Mouse (Mus musculus): ENCODE measurements around the gene Has1. TPM values are rescaled to one million over a fixed set of nuclear protein-coding genes. Genes with fewer than 3 reads are reported as not detected.

Has1 gene
- polyA plus RNA-seq, 2 experiments: not detected

DNA sequence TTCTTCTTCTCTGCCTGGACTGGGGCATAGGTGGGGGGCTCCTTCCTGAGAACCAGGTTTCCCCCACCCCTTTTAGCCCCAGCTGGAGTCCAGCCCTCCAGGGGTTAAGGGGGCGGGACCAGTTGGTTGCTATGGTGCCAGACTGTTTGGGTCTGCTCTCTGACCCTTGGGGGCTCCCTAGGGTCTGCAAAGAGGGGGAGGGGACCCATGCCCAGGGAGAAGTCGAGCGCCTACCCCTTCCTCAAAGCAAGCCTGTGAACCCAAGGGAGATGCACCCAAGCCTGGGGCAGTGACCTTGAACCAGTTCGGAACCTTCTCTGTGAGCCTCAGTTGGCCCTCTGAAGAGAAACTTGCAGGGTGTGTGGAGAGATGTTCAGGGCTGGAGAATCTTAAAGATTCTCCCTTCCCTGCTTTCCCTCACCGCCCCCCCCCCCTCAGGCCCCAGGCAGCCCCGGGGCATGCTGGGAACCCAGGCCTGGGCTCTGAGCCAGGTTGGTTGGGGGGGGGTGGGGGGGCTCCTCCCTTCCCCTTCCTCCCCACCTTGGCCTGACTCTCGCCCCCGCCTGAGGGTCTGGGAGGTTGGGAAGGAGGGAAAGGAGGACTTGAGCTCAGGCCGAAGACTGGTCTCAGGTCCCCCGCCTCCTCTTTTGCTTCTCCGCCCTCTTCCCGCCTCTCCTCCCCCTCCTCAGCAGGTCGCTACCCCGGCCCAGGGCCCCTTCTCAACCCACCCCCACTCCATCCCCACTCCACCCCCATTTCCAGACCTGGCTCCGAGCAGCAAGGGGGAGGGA is 26.6 kb downstream of the Has1 start:
- no peak for DNase-seq (ENCODE audit: low read depth in 3 of 3, low spot score in 3 of 3)
- H3K4me3 ChIP-seq (ENCODE audit: insufficient read depth in 1 of 2, low read depth in 2 of 2, low read length in 2 of 2): peak overlapping the region; percentile 52 to 69
- 5% methylated on average over 12 of the region's 15 CpGs for WGBS (ENCODE audit: insufficient replicate concordance)
- H3K27ac ChIP-seq: no peak overlapping the region
- H3K27me3 ChIP-seq (ENCODE audit: control insufficient read depth, insufficient read depth, low read length): peaks cover 15% of the 10 kb centered on the region
- H3K36me3 ChIP-seq (replicated peaks; ENCODE audit: control insufficient read depth, insufficient read depth, low read depth): no peaks in the 10 kb centered on the region
- peak; percentile 11 for ATAC-seq (ENCODE audit: insufficient read depth)
- H3K4me2 ChIP-seq (ENCODE audit: low read depth): peak overlapping the region; percentile 51
- no peak overlapping the region; the same call in 1 of the 2 replicates for H3K9ac ChIP-seq (replicated peaks)
- H3K9me3 ChIP-seq (ENCODE audit: control insufficient read depth, low read length): no peaks in the 10 kb centered on the region
- TF ChIP-seq EP300 (IDR thresholded peaks at IDR 0.05; ENCODE audit: low read depth): no peak
- TF ChIP-seq CTCF (IDR thresholded peaks at IDR 0.05; ENCODE audit: low read depth): no peak
- peaks cover 0 to 3% of the 10 kb centered on the region in 2 experiments; a peak in 2 of 4 replicates for H3K4me1 ChIP-seq (replicated peaks; ENCODE audit: control insufficient read depth in 2 of 2, insufficient read depth in 2 of 2, low read length in 1 of 2)

DNA sequence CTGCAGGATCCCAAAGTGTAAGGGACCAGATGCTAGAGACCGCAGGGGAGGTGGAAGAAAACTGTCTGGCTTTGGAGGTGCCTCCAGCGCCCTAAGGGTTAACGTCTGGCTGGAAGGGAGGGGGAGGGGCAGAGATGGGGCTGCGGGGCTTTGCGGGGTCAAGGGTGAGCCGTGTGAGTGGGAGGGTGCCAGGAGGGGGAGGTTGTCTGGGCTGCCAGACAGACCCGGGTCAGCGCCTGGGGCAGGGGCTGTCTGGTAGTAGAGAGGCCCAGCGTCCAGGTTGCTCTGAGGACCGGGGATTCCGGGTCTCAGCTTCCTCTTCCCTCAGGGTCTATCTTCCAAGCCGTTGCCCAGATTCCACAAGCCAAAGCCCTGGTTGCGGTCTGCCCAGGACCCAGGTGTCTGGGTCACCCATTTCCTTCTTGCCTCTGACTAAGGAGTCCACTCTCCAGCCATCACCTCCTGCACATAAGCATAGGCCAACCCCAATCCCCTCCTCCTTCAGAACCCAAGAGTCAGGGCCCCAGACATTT is 27.3 kb downstream of the Has1 start:
- H3K36me3 ChIP-seq (replicated peaks; ENCODE audit: control insufficient read depth, insufficient read depth, low read depth): no peaks in the 10 kb centered on the region
- H3K9me3 ChIP-seq (ENCODE audit: control insufficient read depth, low read length): no peaks in the 10 kb centered on the region
- no peak for TF ChIP-seq EP300 (IDR thresholded peaks at IDR 0.05; ENCODE audit: low read depth)
- TF ChIP-seq CTCF (IDR thresholded peaks at IDR 0.05; ENCODE audit: low read depth): no peak
- H3K4me2 ChIP-seq (ENCODE audit: low read depth): peak overlapping the region; percentile 51
- no peak overlapping the region for H3K27ac ChIP-seq
- H3K27me3 ChIP-seq (ENCODE audit: control insufficient read depth, insufficient read depth, low read length): peaks cover 15% of the 10 kb centered on the region
- H3K4me1 ChIP-seq (replicated peaks; ENCODE audit: control insufficient read depth in 2 of 2, insufficient read depth in 2 of 2, low read length in 1 of 2): peaks cover 0 to 3% of the 10 kb centered on the region in 2 experiments; a peak in 2 of 4 replicates
- peak; percentile 61 for ATAC-seq (ENCODE audit: insufficient read depth)
- H3K4me3 ChIP-seq (ENCODE audit: insufficient read depth in 1 of 2, low read depth in 2 of 2, low read length in 2 of 2): peak overlapping the region; percentile 52 to 69
- no peak for DNase-seq (ENCODE audit: low read depth in 3 of 3, low spot score in 3 of 3)
- no peak overlapping the region for H3K9ac ChIP-seq (replicated peaks)
- WGBS (ENCODE audit: insufficient replicate concordance): 2% methylated on average over 13 of the region's 13 CpGs

DNA sequence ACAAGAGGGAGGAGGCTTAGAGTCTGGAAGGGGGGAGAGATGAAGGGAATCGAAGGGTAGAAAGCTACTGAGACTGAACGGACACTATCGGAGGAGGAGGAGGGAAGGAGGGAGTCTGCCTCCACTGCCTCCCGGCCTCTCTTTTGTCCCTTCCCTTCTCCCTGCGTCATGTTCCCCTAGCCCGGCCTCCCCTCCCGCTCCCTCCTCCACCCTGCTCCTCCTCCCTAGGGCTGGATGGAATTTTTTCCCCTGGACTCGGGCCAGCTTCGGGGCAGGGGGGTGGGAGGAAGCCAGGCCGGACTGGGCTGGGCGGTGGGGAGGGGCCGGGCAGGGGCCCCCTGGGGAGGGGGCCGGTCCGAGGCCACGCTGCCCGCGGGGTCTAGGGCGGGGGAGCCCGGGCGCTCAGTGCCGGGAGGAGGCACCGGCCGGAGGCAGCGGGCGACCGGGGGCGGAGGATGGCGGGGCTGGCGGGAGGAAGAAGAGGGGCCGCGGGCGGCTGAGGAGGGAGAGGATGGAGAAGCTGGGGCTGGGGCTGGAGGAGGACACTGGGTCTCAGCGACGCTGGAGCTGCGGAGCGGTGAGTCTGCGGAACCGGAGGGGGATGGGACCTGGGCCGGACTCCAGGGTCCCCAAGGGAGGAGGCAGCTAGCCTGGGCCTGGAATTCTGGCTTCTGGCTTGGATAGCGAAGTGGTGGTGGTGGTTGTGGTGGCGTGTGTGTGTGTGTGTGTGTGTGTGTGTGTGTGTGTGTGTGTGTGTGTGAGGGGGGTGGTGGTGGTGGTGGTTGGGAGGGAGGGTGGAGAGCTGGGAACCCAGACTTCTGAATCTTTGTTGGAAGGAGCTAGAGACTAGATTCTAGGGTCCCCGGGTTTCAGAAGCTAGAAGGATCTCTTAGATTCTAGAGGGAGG is 28.0 kb downstream of the Has1 start, which contains the start of gene Spaca6:
TSS of gene Spaca6 (plus strand) at position 408 of the 907 bp plus-strand sequence.
- DNase-seq (ENCODE audit: low read depth in 3 of 3, low spot score in 3 of 3) (peak in 1 of 3 experiments; percentile 19), ATAC-seq (ENCODE audit: insufficient read depth) (peak; percentile 74)
- H3K9me3 ChIP-seq (ENCODE audit: control insufficient read depth, low read length): no peaks in the 10 kb centered on the region
- peaks cover 0 to 3% of the 10 kb centered on the region in 2 experiments; a peak in 2 of 4 replicates for H3K4me1 ChIP-seq (replicated peaks; ENCODE audit: control insufficient read depth in 2 of 2, insufficient read depth in 2 of 2, low read length in 1 of 2)
- peak within 1 kb of the TSS; percentile 31 for H3K9ac ChIP-seq (replicated peaks)
- under 1% methylated on average over 40 of the region's 42 CpGs for WGBS (ENCODE audit: insufficient replicate concordance)
- no peak within 1 kb of the TSS for H3K27ac ChIP-seq
- peak within 1 kb of the TSS; percentile 52 to 69 for H3K4me3 ChIP-seq (ENCODE audit: insufficient read depth in 1 of 2, low read depth in 2 of 2, low read length in 2 of 2)
- peak within 1 kb of the TSS; percentile 55 for H3K4me2 ChIP-seq (ENCODE audit: low read depth)
- H3K36me3 ChIP-seq (replicated peaks; ENCODE audit: control insufficient read depth, insufficient read depth, low read depth): no peaks in the 10 kb centered on the region
- H3K27me3 ChIP-seq (ENCODE audit: control insufficient read depth, insufficient read depth, low read length): peaks cover 15% of the 10 kb centered on the region
- TF ChIP-seq CTCF (IDR thresholded peaks at IDR 0.05; ENCODE audit: low read depth) (no peak), EP300 (IDR thresholded peaks at IDR 0.05; ENCODE audit: low read depth) (no peak)

DNA sequence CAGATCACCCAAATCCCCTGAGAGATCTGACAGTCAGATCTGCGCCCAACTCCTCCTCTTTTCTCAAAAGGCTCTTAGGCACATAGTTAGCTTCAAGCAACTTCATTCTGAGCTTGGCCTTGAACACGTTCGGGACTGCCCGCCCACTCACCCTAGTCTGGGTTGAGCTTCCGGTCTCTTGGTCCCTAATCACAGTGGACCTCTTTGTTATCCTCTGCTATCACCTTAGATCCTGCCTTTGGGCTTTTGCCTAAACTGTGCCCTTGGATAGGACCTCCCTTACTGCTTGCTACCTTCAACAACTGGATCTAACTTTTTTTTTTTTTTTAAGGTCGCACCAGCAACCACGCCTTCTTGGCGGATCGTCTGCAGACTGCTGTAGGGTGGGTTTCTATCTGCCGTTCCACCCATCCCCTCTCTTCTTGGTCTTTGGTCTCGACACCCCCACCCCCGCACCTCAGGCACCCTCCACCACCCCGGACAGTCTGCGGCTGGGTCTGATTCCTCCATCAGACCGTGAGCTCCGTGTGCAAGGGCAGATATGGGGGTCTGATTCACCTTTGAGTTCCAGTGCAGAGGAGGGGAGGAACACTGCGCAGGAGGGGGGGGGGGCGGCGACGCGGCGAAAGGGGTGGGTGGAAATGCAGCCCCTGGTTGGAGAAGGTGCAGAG is 28.9 kb downstream of the Has1 start:
- H3K27ac ChIP-seq: no peak overlapping the region
- ATAC-seq (ENCODE audit: insufficient read depth) (peak; percentile 17; the same call in 1 of the 2 replicates), DNase-seq (ENCODE audit: low read depth in 3 of 3, low spot score in 3 of 3) (no peak)
- H3K27me3 ChIP-seq (ENCODE audit: control insufficient read depth, insufficient read depth, low read length): peaks cover 15% of the 10 kb centered on the region
- no peaks in the 10 kb centered on the region for H3K9me3 ChIP-seq (ENCODE audit: control insufficient read depth, low read length)
- H3K4me2 ChIP-seq (ENCODE audit: low read depth): peak overlapping the region; percentile 55
- H3K9ac ChIP-seq (replicated peaks): peak overlapping the region; percentile 6
- WGBS (ENCODE audit: insufficient replicate concordance): 3% methylated on average over 20 of the region's 22 CpGs
- peaks cover 0 to 3% of the 10 kb centered on the region in 2 experiments; a peak in 2 of 4 replicates for H3K4me1 ChIP-seq (replicated peaks; ENCODE audit: control insufficient read depth in 2 of 2, insufficient read depth in 2 of 2, low read length in 1 of 2)
- TF ChIP-seq EP300 (IDR thresholded peaks at IDR 0.05; ENCODE audit: low read depth) (no peak), CTCF (IDR thresholded peaks at IDR 0.05; ENCODE audit: low read depth) (no peak)
- H3K36me3 ChIP-seq (replicated peaks; ENCODE audit: control insufficient read depth, insufficient read depth, low read depth): no peaks in the 10 kb centered on the region
- H3K4me3 ChIP-seq (ENCODE audit: insufficient read depth in 1 of 2, low read depth in 2 of 2, low read length in 2 of 2): peak overlapping the region; percentile 47 to 52

All from liver, embryonic 14.5 days (tissue).